Mouse (Mus musculus): ENCODE data around the gene Ttc27.

Gene Ttc27

DNA sequence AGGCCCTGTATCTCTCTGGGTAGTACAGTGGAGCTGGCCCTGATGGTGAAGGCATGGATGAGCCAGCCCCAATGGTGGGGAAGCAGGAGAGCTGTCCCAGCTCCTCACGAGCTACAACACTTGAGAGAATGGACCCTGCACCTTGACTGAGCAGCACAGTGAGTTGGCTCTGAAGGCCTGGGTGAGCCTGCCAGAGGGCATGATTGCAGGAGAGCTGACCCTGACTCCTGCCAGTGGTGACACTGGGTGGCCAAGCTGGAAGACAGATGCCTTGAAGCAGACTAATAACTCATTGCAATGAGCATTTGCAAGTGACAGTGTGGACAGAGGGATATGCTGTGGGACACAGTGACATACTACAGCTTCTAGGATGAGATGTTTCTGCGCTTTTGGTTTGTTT lies 195.5 kb downstream of the Ttc27 start:
- Histone ChIP-seq H3K36me3 (ENCODE audit: control insufficient read depth, insufficient read depth, low read length, poor library complexity, severe bottlenecking) (no peaks in the 10 kb centered on the region), H3K27me3 (ENCODE audit: control insufficient read depth, insufficient read depth, low read length, poor library complexity, severe bottlenecking) (no peaks in the 10 kb centered on the region)
- no peak for DNase-seq (ENCODE audit: low read depth, low spot score)
